Mouse (Mus musculus) embryonic facial prominence, embryonic 13.5 days (tissue): ENCODE results near the gene Dgke. TPM values are rescaled to one million over a fixed set of nuclear protein-coding genes. Genes with fewer than 3 reads are reported as not detected.

Source experiments
- ATAC-seq: fragments of 200-750 bp; cut with Nextera tagmentation; 2 replicates; pipeline ENCODE4 v1.8.0; 2017; ENCODE audit warnings: low read depth; ENCODE audit not compliant: insufficient number of reproducible peaks, insufficient read depth, low FRiP score, low TSS enrichment
- H3K27ac ChIP-seq: fragments of 300-500 bp; sonication (generic); 2 replicates; pipeline ENCODE4 v1.5.1; 2015; ENCODE audit warnings: moderate library complexity, mild to moderate bottlenecking, inconsistent platforms
- H3K27me3 ChIP-seq: fragments of 300-500 bp; sonication (generic); 2 replicates; pipeline ENCODE4 v1.6.1; 2015; ENCODE audit warnings: mild to moderate bottlenecking, inconsistent platforms
- H3K36me3 ChIP-seq: fragments of 300-500 bp; sonication (generic); 2 replicates; pipeline ENCODE4 v1.6.1; 2015; ENCODE audit warnings: mild to moderate bottlenecking, inconsistent platforms
- H3K4me1 ChIP-seq: fragments of 300-500 bp; sonication (generic); 2 replicates; pipeline ENCODE4 v1.6.1; 2015; ENCODE audit warnings: inconsistent platforms
- H3K4me2 ChIP-seq: fragments of 300-500 bp; sonication (generic); 2 replicates; pipeline ENCODE4 v1.6.1; 2015; ENCODE audit warnings: moderate library complexity, mild to moderate bottlenecking, inconsistent platforms
- H3K4me3 ChIP-seq: fragments of 300-500 bp; sonication (generic); 2 replicates; pipeline ENCODE4 v1.5.1; 2015; ENCODE audit warnings: mild to moderate bottlenecking, inconsistent platforms
- H3K9ac ChIP-seq: fragments of 300-500 bp; sonication (generic); 2 replicates; pipeline ENCODE4 v1.6.1; 2015; ENCODE audit warnings: mild to moderate bottlenecking, inconsistent platforms
- H3K9me3 ChIP-seq: fragments of 300-500 bp; sonication (generic); 2 replicates; pipeline ENCODE4 v1.6.1; 2016; ENCODE audit warnings: inconsistent platforms
- WGBS: fragments of 180-500 bp; shearing (Covaris S2); methylation state at CpG from one replicate; pipeline ENCODE4 v1.1.7; 2015; ENCODE audit warnings: mixed read lengths; 5-methylcytosine and 5-hydroxymethylcytosine counted together
- polyA plus RNA-seq: library from polyadenylated mRNA; unstranded; fragments of >200 nt; fragmentation: Nextera tagmentation; extraction: Ambion mirVana; gene quantifications from 2 replicates; pipeline ENCODE4 v1.2.1, GENCODE M21; 2015

The Dgke gene
- polyA plus RNA-seq, 1 experiment from 2014 or later = 4.8 TPM

DNA sequence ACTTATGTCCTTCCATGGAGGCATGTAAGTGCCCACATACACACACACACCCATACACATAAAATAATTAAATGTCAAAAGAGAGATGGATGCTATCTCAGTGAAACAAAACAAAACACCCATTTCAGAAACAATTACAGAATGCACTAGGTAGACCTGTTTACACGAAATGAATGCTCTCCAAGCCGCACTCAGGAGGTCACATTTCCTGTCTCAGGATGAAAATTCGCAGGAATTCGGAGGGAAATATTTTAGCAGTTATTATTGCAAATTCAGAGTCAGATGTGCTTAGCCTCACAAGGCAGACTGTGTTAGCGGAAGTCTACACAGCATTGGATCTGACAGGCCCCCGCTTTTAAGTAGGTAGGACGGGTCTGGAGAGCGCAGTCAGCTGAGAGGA is 6.9 kb upstream of the Dgke start, which contains the start of gene Gm525:
Gm525 (plus strand) TSS at position 301 of the 400 bp plus-strand sequence.
- no peaks in the 10 kb centered on the region for H3K9me3 ChIP-seq
- no peak within 1 kb of the TSS for H3K27ac ChIP-seq
- no peak within 1 kb of the TSS for H3K4me2 ChIP-seq
- WGBS = 74% methylated on average over 8 of the region's 8 CpGs
- no peak within 1 kb of the TSS for H3K9ac ChIP-seq
- H3K4me3 ChIP-seq = no peak within 1 kb of the TSS
- no peak for ATAC-seq
- H3K36me3 ChIP-seq = no peaks in the 10 kb centered on the region
- no peaks in the 10 kb centered on the region for H3K4me1 ChIP-seq
- no peaks in the 10 kb centered on the region for H3K27me3 ChIP-seq

DNA sequence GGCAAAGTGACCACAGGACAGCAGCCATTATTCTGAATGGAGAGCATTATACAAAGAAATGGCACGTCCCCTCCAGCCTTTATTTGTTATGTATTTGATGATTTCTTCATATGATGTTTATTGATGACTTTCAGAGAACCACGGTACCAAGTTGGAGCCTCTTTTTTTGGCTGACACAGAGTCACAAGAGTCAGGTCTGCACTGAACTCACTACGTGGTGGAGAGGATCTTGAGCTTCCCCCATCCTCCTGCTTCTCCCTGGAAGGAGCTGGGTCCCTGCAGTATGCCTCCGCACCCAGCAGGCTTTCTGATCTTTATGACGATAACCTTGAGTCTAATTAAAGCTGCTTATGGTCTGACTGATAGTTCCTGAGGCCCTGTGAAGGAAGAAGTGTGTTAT is 4.9 kb upstream of the Dgke start:
- H3K27ac ChIP-seq = no peak overlapping the region
- H3K4me1 ChIP-seq = no peaks in the 10 kb centered on the region
- H3K4me3 ChIP-seq = no peak overlapping the region
- H3K4me2 ChIP-seq = no peak overlapping the region
- H3K36me3 ChIP-seq = no peaks in the 10 kb centered on the region
- WGBS = 72% methylated on average over 5 of the region's 5 CpGs
- ATAC-seq = no peak
- H3K9me3 ChIP-seq = no peaks in the 10 kb centered on the region
- H3K27me3 ChIP-seq = no peaks in the 10 kb centered on the region
- H3K9ac ChIP-seq = no peak overlapping the region

DNA sequence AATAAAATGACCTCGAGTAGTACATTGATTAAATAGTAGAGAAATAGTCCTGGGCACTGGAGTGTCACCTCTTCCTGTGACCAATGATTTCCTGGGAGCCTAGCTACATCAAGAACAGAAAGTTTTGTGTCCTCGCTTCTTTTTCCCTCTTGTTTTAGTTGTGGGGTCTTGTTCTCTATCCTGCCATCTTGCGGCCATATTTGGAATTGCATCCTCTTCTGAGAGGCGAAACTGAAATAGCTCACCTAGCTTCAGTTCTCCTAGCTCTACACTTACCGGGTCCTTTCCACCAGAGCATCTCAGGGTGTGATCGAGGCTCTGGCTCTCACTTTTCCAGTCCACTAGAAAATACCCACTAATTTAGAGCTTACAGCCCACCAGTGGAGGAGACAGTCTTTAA is 2.7 kb upstream of the Dgke start:
- no peak overlapping the region for H3K4me2 ChIP-seq
- WGBS = 31% methylated on average over 6 of the region's 6 CpGs
- H3K27ac ChIP-seq = no peak overlapping the region
- no peaks in the 10 kb centered on the region for H3K36me3 ChIP-seq
- H3K9ac ChIP-seq = no peak overlapping the region
- H3K4me3 ChIP-seq = no peak overlapping the region
- no peak for ATAC-seq
- H3K9me3 ChIP-seq = no peaks in the 10 kb centered on the region
- no peaks in the 10 kb centered on the region for H3K4me1 ChIP-seq
- H3K27me3 ChIP-seq = no peaks in the 10 kb centered on the region

DNA sequence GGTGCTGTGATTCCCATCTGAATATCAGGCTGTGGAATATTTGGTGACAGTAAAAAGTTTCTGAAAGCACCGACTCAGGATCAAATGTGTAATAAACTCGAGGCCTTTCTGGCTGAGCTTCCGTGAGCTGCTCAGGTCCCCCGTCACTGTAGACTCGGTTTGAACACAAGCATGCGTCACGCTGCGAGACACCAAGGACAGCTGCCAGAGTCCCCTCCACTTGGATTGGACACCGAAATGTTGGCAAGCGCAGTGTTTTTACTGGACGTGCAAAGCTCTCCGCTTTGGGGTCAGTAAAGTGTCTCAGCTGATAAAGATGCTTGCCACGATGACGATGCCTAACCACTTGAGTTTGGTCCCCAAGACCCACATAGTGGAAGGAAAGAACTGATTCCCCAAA is 2.0 kb upstream of the Dgke start:
- Histone ChIP-seq H3K4me3 (no peak overlapping the region), H3K36me3 (no peaks in the 10 kb centered on the region), H3K27me3 (no peaks in the 10 kb centered on the region), H3K4me2 (no peak overlapping the region), H3K9me3 (no peaks in the 10 kb centered on the region), H3K27ac (no peak overlapping the region), H3K9ac (no peak overlapping the region), H3K4me1 (no peaks in the 10 kb centered on the region)
- ATAC-seq = no peak
- 94% methylated on average over 14 of the region's 14 CpGs for WGBS

DNA sequence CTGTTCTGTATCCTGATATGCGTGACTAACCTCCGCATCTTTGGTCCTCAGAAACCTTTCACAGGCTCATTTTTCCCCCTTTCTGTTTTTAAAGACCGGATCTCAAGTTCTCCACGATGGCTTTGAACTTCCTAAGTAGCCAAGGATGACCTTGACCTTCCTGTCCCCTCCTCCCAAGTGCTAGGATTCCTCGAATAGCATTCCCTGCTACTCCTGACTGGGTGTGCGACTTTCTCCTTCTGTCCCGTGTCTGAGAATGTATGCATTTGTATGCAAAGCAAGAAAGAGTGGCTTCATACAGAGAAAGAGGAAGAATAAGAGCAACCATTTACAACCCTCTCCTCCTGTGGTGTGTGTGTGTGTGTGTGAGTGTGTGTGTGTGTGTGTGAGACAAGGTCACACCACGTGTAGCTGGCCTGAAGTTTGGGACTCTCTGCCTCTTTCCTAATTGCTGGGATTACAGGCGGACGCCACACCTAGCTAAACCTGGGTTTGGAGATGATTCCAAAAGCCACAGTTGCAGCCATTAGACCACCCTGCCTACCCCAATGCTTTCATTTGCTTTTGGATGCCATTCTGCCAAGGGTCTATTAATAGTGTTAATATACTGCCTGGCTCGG is 1.3 kb upstream of the Dgke start:
- no peaks in the 10 kb centered on the region for H3K27me3 ChIP-seq
- WGBS = 50% methylated on average over 11 of the region's 11 CpGs
- H3K9ac ChIP-seq = no peak overlapping the region
- no peak overlapping the region for H3K4me2 ChIP-seq
- ATAC-seq = no peak
- H3K9me3 ChIP-seq = no peaks in the 10 kb centered on the region
- H3K36me3 ChIP-seq = no peaks in the 10 kb centered on the region
- no peak overlapping the region for H3K27ac ChIP-seq
- no peaks in the 10 kb centered on the region for H3K4me1 ChIP-seq
- H3K4me3 ChIP-seq = no peak overlapping the region

DNA sequence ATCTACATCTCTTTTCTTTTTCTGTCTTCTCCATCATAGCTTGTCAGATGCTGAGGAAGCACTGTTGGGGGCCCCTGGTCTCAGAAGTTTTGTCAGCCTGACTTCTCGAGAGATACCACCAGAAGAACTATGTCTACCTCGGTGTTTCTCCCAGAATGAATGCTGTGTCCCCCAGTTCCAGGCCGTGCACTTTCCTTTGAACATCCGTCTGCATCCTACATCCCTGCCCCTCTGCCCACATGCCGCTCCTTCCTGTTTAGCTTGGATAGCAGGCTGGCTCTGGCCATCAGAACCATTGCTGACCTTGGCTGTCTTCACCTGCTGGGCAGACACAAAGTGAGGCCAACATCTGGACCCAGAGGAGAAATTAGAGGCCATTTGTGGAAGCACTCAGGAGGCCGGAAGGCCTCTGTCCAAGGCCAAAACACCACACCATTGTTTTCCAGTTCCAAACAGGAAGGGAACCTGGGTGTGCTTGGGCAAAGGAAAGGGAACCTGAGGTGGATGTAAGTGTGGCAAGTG is 712 bp upstream of the Dgke start:
- Histone ChIP-seq H3K4me3 (no peak overlapping the region), H3K27me3 (no peaks in the 10 kb centered on the region), H3K4me2 (no peak overlapping the region), H3K9me3 (no peaks in the 10 kb centered on the region), H3K36me3 (no peaks in the 10 kb centered on the region), H3K9ac (no peak overlapping the region), H3K4me1 (no peaks in the 10 kb centered on the region), H3K27ac (no peak overlapping the region)
- 64% methylated on average over 6 of the region's 6 CpGs for WGBS
- no peak for ATAC-seq

DNA sequence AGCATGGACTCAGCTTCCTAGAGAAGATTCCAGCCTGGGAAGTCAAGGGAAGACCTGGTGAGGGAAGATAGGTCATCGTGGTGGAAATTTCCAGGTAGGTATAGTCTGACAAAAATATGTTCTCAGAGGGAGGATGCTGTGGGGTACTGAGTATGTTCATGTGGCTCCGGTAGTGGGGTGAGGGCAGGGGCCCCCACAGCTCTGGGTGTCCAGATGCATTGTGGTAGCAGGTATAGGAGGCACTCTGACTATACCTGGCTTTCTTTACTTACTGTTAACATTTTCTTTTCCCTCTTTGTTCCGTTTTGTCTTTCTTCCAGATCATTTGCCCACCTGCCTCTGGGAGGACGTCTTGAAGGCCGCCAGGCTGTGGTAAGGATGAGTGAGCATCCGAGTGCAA is 524 bp downstream of the Dgke start:
- WGBS = 81% methylated on average over 6 of the region's 6 CpGs
- ATAC-seq = no peak

DNA sequence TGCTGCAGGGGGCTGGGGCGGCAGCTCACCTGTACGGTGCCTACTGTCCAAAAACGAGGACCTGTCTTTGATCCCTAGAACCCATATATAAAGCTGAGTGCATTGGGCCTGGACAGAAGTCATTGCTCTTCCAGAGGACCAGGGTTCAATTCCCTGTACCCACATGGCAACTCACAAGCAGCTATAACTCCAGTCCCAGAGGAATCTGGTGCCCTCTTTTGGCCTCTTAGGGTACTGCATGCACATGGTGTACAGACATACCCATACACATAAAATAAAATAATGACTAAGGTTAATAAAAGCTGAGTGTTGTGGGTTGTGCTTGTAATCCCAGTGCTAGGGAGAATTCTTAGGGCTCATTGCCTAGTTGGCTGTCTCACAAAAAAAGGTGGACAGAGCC is 1.4 kb downstream of the Dgke start:
- Histone ChIP-seq H3K36me3 (no peaks in the 10 kb centered on the region), H3K4me3 (no peak overlapping the region), H3K27me3 (no peaks in the 10 kb centered on the region), H3K4me2 (no peak overlapping the region), H3K4me1 (no peaks in the 10 kb centered on the region), H3K9me3 (no peaks in the 10 kb centered on the region), H3K9ac (no peak overlapping the region), H3K27ac (no peak overlapping the region)
- WGBS = 98% methylated on average over 3 of the region's 3 CpGs
- ATAC-seq = no peak

More for the DNA sequence above, 524 bp downstream of the Dgke start:
- Histone ChIP-seq H3K9ac (no peak overlapping the region), H3K27ac (no peak overlapping the region), H3K4me3 (no peak overlapping the region), H3K4me1 (no peaks in the 10 kb centered on the region), H3K9me3 (no peaks in the 10 kb centered on the region), H3K36me3 (no peaks in the 10 kb centered on the region), H3K27me3 (no peaks in the 10 kb centered on the region), H3K4me2 (no peak overlapping the region)

DNA sequence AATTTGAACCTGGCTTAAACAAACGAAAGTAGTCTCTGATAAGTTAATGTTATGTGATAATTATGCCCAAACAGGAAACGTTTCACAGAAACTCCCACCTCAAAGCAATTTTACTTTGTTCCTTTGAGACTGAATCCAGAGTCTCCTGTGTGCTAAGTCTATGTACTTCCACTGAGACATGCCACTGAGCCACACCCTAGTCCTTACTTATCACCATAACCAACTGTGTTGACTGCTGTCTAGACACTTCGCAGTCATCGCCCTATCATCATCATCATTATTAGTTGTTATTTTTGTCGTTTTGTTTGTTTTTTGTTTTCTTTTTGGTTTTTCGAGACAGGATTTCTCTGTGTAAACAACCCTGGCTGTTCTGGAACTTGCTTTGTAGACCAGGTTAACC is 2.3 kb downstream of the Dgke start:
- H3K4me3 ChIP-seq = no peak overlapping the region
- no peak overlapping the region for H3K4me2 ChIP-seq
- H3K27ac ChIP-seq = no peak overlapping the region
- no peaks in the 10 kb centered on the region for H3K36me3 ChIP-seq
- no peaks in the 10 kb centered on the region for H3K9me3 ChIP-seq
- 84% methylated on average over 6 of the region's 6 CpGs for WGBS
- peaks cover 6% of the 10 kb centered on the region for H3K4me1 ChIP-seq
- no peak overlapping the region for H3K9ac ChIP-seq
- no peak for ATAC-seq
- no peaks in the 10 kb centered on the region for H3K27me3 ChIP-seq

DNA sequence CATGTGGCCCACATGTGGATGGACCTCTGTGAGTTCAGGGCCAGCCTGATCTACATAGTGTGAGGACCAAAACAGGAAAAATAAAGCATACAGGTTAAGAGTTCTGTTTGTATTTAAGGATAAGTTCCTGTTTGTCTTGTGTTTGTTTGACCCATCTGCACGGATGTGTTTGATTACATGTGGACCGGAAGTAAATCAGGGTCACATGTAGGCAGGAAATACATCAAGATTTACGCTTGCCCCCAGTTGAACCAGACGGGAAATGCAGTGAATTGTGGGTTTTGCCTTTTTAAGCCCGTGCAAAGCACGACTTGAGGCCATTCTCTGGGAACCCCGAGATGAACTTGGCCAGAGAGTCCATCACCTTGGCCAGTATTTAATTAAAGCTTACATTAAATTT is 5.3 kb downstream of the Dgke start:
- no peak overlapping the region for H3K4me2 ChIP-seq
- WGBS = 72% methylated on average over 7 of the region's 7 CpGs
- H3K4me1 ChIP-seq = peaks cover 19% of the 10 kb centered on the region
- no peak for ATAC-seq
- H3K9ac ChIP-seq = no peak overlapping the region
- no peaks in the 10 kb centered on the region for H3K9me3 ChIP-seq
- H3K27ac ChIP-seq = no peak overlapping the region
- H3K4me3 ChIP-seq = no peak overlapping the region
- 0 out of 2 replicates have a peak, but pooled peaks cover 3% of the 10 kb centered on the region for H3K36me3 ChIP-seq
- H3K27me3 ChIP-seq = no peaks in the 10 kb centered on the region

DNA sequence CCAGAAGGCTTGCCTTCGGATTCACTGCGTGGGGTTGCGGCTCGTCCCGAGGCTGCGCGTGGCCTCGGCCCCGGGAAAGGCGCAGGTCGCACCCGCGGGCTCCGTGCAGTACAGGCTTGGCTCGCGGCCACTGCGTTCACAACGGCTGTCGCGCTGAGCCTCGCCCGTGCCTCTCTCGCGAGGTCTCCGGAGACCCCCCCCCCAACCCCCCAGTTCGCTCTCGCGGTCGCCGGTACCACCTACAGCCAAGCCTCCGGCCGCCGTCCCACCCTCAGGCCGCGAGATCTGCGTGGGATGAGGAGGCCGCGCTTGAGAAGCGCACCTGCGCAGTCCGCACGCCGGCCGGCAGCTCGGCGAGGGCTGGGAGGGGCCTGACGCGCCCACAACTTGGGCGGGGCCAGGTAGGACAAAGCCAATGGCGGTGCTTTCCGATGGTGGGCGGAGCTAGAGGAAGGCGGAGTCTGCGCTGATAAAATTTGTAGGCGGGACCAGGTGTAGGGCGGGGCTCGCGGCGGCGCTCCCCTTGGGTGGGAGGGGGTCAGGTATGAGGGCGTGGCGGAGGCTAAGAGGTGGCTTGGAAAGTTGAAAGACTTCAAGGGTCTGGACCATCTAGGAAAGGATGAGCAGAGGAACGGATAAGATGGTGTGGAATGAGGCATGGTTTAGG is 6.1 kb downstream of the Dgke start:
- no peaks in the 10 kb centered on the region for H3K27me3 ChIP-seq
- peak overlapping the region; percentile 88 for H3K9ac ChIP-seq
- peak overlapping the region; percentile 94 for H3K4me3 ChIP-seq
- H3K4me1 ChIP-seq = peaks cover 19% of the 10 kb centered on the region
- peak overlapping the region; percentile 44 for H3K27ac ChIP-seq
- peak; percentile 90 for ATAC-seq
- H3K36me3 ChIP-seq = peaks cover 6% of the 10 kb centered on the region; the same call in 1 of the 2 replicates
- under 1% methylated on average over 61 of the region's 63 CpGs for WGBS
- H3K9me3 ChIP-seq = no peaks in the 10 kb centered on the region
- peak overlapping the region; percentile 95 for H3K4me2 ChIP-seq

DNA sequence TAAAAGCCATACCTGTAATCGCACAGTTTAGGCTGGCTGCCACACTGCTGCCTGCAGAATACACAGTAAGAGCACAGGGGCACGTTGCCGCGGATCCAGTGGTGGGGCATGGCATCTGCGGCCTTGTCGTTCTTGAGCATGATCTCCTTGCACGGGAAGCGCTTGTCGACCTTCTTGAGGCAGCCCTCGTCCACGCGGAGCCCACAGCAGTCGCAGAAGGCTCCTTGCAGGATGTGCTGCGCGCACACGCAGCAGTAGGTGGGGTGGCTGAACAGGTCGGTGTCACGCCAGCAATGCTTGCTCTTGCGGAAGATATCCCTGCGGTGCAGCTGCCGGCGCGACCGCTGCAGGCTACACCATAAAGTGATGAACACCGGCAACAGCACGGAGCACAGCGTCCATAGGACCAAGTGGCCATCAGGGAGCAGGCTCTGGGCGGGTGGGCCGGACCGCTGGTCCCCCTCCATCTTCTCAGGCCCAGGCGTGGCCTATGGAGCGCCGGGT is 6.7 kb downstream of the Dgke start:
- Histone ChIP-seq H3K4me2 (peak overlapping the region; percentile 95), H3K4me3 (peak overlapping the region; percentile 94), H3K9ac (peak overlapping the region; percentile 88), H3K27me3 (no peaks in the 10 kb centered on the region), H3K9me3 (no peaks in the 10 kb centered on the region), H3K27ac (peak overlapping the region; percentile 44; the same call in 1 of the 2 replicates), H3K4me1 (peaks cover 19% of the 10 kb centered on the region), H3K36me3 (peaks cover 6% of the 10 kb centered on the region; the same call in 1 of the 2 replicates)
- WGBS = under 1% methylated on average over 33 of the region's 33 CpGs
- peak; percentile 39; the same call in 1 of the 2 replicates for ATAC-seq
